Mouse (Mus musculus) forebrain, embryonic 15.5 days (tissue): Measurements from ENCODE around the gene Asic2. TPM values are rescaled to one million over a fixed set of nuclear protein-coding genes. Genes with fewer than 3 reads are reported as not detected.
A peak's percentile ranks its signal among the peaks of the same experiment; 100 is the strongest.

ENCODE experiments used
- ATAC-seq: fragments of 200-750 bp; cut with Nextera tagmentation; replicated peaks from 2 replicates; pipeline ENCODE4 v1.8.0; 2017; ENCODE audit warnings: mild to moderate bottlenecking, moderate TSS enrichment, moderate library complexity
- H3K27ac ChIP-seq: fragments of 300-500 bp; sonication (generic); replicated peaks from 2 replicates; pipeline ENCODE4 v1.5.1; 2015; ENCODE audit warnings: mild to moderate bottlenecking, inconsistent platforms
- H3K27me3 ChIP-seq: fragments of 300-500 bp; sonication (generic); 2 replicates; pipeline ENCODE4 v1.6.1; 2015; ENCODE audit warnings: inconsistent platforms
- H3K36me3 ChIP-seq: fragments of 300-500 bp; sonication (generic); 2 replicates; pipeline ENCODE4 v1.6.1; 2015; ENCODE audit warnings: mild to moderate bottlenecking, inconsistent platforms
- H3K4me1 ChIP-seq: fragments of 300-500 bp; sonication (generic); 2 replicates; pipeline ENCODE4 v1.6.1; 2015; ENCODE audit warnings: inconsistent platforms
- H3K4me2 ChIP-seq: fragments of 300-500 bp; sonication (generic); replicated peaks from 2 replicates; pipeline ENCODE4 v1.6.1; 2015; ENCODE audit warnings: mild to moderate bottlenecking, inconsistent platforms
- H3K4me3 ChIP-seq: fragments of 300-500 bp; sonication (generic); 2 replicates; pipeline ENCODE4 v1.5.1; 2015; ENCODE audit warnings: mild to moderate bottlenecking, inconsistent platforms
- H3K9ac ChIP-seq: fragments of 300-500 bp; sonication (generic); replicated peaks from 2 replicates; pipeline ENCODE4 v1.6.1; 2015; ENCODE audit warnings: mild to moderate bottlenecking, inconsistent platforms
- H3K9me3 ChIP-seq: fragments of 300-500 bp; sonication (generic); 2 replicates; pipeline ENCODE4 v1.6.1; 2016; ENCODE audit warnings: inconsistent platforms
- WGBS: fragments of 180-500 bp; shearing (Covaris S2); methylation state at CpG from one replicate; pipeline ENCODE4 v1.1.7; 2015; ENCODE audit warnings: mixed read lengths; 5-methylcytosine and 5-hydroxymethylcytosine counted together
- polyA plus RNA-seq: library from polyadenylated mRNA; unstranded; fragments of >200 nt; fragmentation: Nextera tagmentation; extraction: Ambion mirVana; gene quantifications from 2 replicates; pipeline ENCODE4 v1.2.1, GENCODE M21; 2015

The Asic2 gene
- polyA plus RNA-seq, 1 experiment from 2014 or later: 5.5 TPM

GRCm38 (mm10) chr11:80967544-80967943, 1000.7 kb downstream of the Asic2 start:
- WGBS: 61% methylated on average over 5 of the region's 5 CpGs
- no peak for ATAC-seq
- H3K27ac ChIP-seq: no peak overlapping the region
- no peak overlapping the region for H3K4me2 ChIP-seq
- H3K27me3 ChIP-seq: no peaks in the 10 kb centered on the region
- H3K9me3 ChIP-seq: no peaks in the 10 kb centered on the region
- H3K4me3 ChIP-seq: no peak overlapping the region
- H3K9ac ChIP-seq: no peak overlapping the region
- H3K36me3 ChIP-seq: no peaks in the 10 kb centered on the region
- H3K4me1 ChIP-seq: no peaks in the 10 kb centered on the region

GRCm38 (mm10) chr11:80966040-80966439, 1002.2 kb downstream of the Asic2 start:
- H3K9me3 ChIP-seq: no peaks in the 10 kb centered on the region
- ATAC-seq: no peak
- no peak overlapping the region for H3K27ac ChIP-seq
- no peak overlapping the region for H3K4me3 ChIP-seq
- peaks cover 10% of the 10 kb centered on the region for H3K4me1 ChIP-seq
- WGBS: 49% methylated on average over 3 of the region's 3 CpGs
- H3K4me2 ChIP-seq: no peak overlapping the region
- no peak overlapping the region for H3K9ac ChIP-seq
- no peaks in the 10 kb centered on the region for H3K36me3 ChIP-seq
- no peaks in the 10 kb centered on the region for H3K27me3 ChIP-seq

- 14% methylated on average over 1 of the region's 1 CpGs for WGBS
- Histone ChIP-seq H3K4me3 (no peak overlapping the region), H3K4me1 (peaks cover 23% of the 10 kb centered on the region), H3K9ac (no peak overlapping the region), H3K4me2 (no peak overlapping the region), H3K9me3 (no peaks in the 10 kb centered on the region), H3K27me3 (no peaks in the 10 kb centered on the region), H3K36me3 (no peaks in the 10 kb centered on the region), H3K27ac (no peak overlapping the region)
- ATAC-seq: peak; percentile 64
Measured at GRCm38 (mm10) chr11:80961326-80961725, 1006.9 kb downstream of the Asic2 start.

- no peak overlapping the region; the same call in 1 of the 2 replicates for H3K4me2 ChIP-seq
Measured at GRCm38 (mm10) chr11:80958086-80958671, 1010.1 kb downstream of the Asic2 start.

GRCm38 (mm10) chr11:80955915-80956314, 1012.3 kb downstream of the Asic2 start:
- 62% methylated on average over 6 of the region's 6 CpGs for WGBS
- no peak overlapping the region for H3K4me3 ChIP-seq
- H3K4me1 ChIP-seq: peaks cover 12% of the 10 kb centered on the region
- H3K36me3 ChIP-seq: no peaks in the 10 kb centered on the region
- no peaks in the 10 kb centered on the region for H3K9me3 ChIP-seq
- no peak overlapping the region for H3K4me2 ChIP-seq
- H3K9ac ChIP-seq: no peak overlapping the region
- H3K27me3 ChIP-seq: no peaks in the 10 kb centered on the region
- no peak for ATAC-seq
- no peak overlapping the region for H3K27ac ChIP-seq

More at GRCm38 (mm10) chr11:80958086-80958671, 1010.1 kb downstream of the Asic2 start:
- no peaks in the 10 kb centered on the region for H3K27me3 ChIP-seq
- no peaks in the 10 kb centered on the region for H3K9me3 ChIP-seq
- no peak overlapping the region for H3K4me3 ChIP-seq
- no peak overlapping the region for H3K9ac ChIP-seq
- H3K4me1 ChIP-seq: peaks cover 23% of the 10 kb centered on the region
- no peak overlapping the region for H3K27ac ChIP-seq
- no peak for ATAC-seq
- WGBS: 11% methylated on average over 16 of the region's 16 CpGs
- H3K36me3 ChIP-seq: no peaks in the 10 kb centered on the region

GRCm38 (mm10) chr11:80954147-80954546, 1014.1 kb downstream of the Asic2 start:
- Histone ChIP-seq H3K4me2 (no peak overlapping the region), H3K9ac (no peak overlapping the region), H3K9me3 (no peaks in the 10 kb centered on the region), H3K27me3 (no peaks in the 10 kb centered on the region), H3K27ac (no peak overlapping the region), H3K4me1 (peaks cover 9% of the 10 kb centered on the region), H3K36me3 (no peaks in the 10 kb centered on the region), H3K4me3 (no peak overlapping the region)
- 86% methylated on average over 8 of the region's 8 CpGs for WGBS
- no peak for ATAC-seq

- 86% methylated on average over 11 of the region's 11 CpGs for WGBS
- no peak overlapping the region for H3K27ac ChIP-seq
- H3K4me2 ChIP-seq: no peak overlapping the region
- H3K27me3 ChIP-seq: no peaks in the 10 kb centered on the region
- no peak overlapping the region for H3K4me3 ChIP-seq
- H3K4me1 ChIP-seq: no peaks in the 10 kb centered on the region
- H3K9ac ChIP-seq: no peak overlapping the region
- no peaks in the 10 kb centered on the region for H3K9me3 ChIP-seq
- ATAC-seq: no peak
- H3K36me3 ChIP-seq: no peaks in the 10 kb centered on the region
Measured at GRCm38 (mm10) chr11:80949068-80949738, 1019.1 kb downstream of the Asic2 start.

- Histone ChIP-seq H3K27ac (no peak overlapping the region), H3K27me3 (no peaks in the 10 kb centered on the region), H3K9me3 (no peaks in the 10 kb centered on the region), H3K36me3 (no peaks in the 10 kb centered on the region), H3K9ac (no peak overlapping the region), H3K4me2 (no peak overlapping the region), H3K4me1 (no peaks in the 10 kb centered on the region), H3K4me3 (no peak overlapping the region)
- no peak for ATAC-seq
- 77% methylated on average over 2 of the region's 2 CpGs for WGBS
Measured at GRCm38 (mm10) chr11:80948103-80948502, 1020.2 kb downstream of the Asic2 start.

GRCm38 (mm10) chr11:80946163-80946562, 1022.1 kb downstream of the Asic2 start:
- Histone ChIP-seq H3K4me2 (no peak overlapping the region), H3K27me3 (no peaks in the 10 kb centered on the region), H3K4me1 (no peaks in the 10 kb centered on the region), H3K27ac (no peak overlapping the region), H3K36me3 (no peaks in the 10 kb centered on the region), H3K9me3 (no peaks in the 10 kb centered on the region), H3K4me3 (no peak overlapping the region), H3K9ac (no peak overlapping the region)
- WGBS: 93% methylated on average over 6 of the region's 6 CpGs
- no peak for ATAC-seq

GRCm38 (mm10) chr11:80923286-80923951, 1044.8 kb downstream of the Asic2 start:
- H3K4me2 ChIP-seq: no peak overlapping the region
- no peaks in the 10 kb centered on the region for H3K27me3 ChIP-seq
- H3K4me3 ChIP-seq: no peak overlapping the region
- H3K36me3 ChIP-seq: no peaks in the 10 kb centered on the region
- no peaks in the 10 kb centered on the region for H3K9me3 ChIP-seq
- no peak for ATAC-seq
- no peak overlapping the region for H3K9ac ChIP-seq
- WGBS: 83% methylated on average over 19 of the region's 19 CpGs
- H3K27ac ChIP-seq: no peak overlapping the region
- H3K4me1 ChIP-seq: no peaks in the 10 kb centered on the region

- H3K9me3 ChIP-seq: no peaks in the 10 kb centered on the region
- H3K9ac ChIP-seq: no peak overlapping the region
- no peak overlapping the region for H3K27ac ChIP-seq
- H3K36me3 ChIP-seq: no peaks in the 10 kb centered on the region
- no peaks in the 10 kb centered on the region for H3K27me3 ChIP-seq
- H3K4me2 ChIP-seq: no peak overlapping the region
- H3K4me3 ChIP-seq: no peak overlapping the region
- H3K4me1 ChIP-seq: no peaks in the 10 kb centered on the region
- 85% methylated on average over 5 of the region's 5 CpGs for WGBS
- no peak for ATAC-seq
Measured at GRCm38 (mm10) chr11:80918332-80918731, 1049.9 kb downstream of the Asic2 start.

GRCm38 (mm10) chr11:80917688-80918087, 1050.6 kb downstream of the Asic2 start:
- no peaks in the 10 kb centered on the region for H3K9me3 ChIP-seq
- ATAC-seq: no peak
- no peak overlapping the region for H3K4me2 ChIP-seq
- no peaks in the 10 kb centered on the region for H3K4me1 ChIP-seq
- H3K36me3 ChIP-seq: no peaks in the 10 kb centered on the region
- no peak overlapping the region for H3K9ac ChIP-seq
- no peak overlapping the region for H3K4me3 ChIP-seq
- H3K27ac ChIP-seq: no peak overlapping the region
- no peaks in the 10 kb centered on the region for H3K27me3 ChIP-seq
